Mouse (Mus musculus) embryo, embryonic 11.5 days (tissue): ENCODE measurements around the gene Atxn3.

ENCODE experiments used
- DNase-seq: peaks from one replicate; pipeline ENCODE4 v3.0.0-alpha.2; 2012; ENCODE audit warnings: low read depth, low spot score

Atxn3 gene

GRCm38 (mm10) chr12:101957942-101958544, at the start of gene Atxn3:
Atxn3 (minus strand) TSS chr12:101958246.
- DNase-seq, result peak; percentile 93

DNA sequence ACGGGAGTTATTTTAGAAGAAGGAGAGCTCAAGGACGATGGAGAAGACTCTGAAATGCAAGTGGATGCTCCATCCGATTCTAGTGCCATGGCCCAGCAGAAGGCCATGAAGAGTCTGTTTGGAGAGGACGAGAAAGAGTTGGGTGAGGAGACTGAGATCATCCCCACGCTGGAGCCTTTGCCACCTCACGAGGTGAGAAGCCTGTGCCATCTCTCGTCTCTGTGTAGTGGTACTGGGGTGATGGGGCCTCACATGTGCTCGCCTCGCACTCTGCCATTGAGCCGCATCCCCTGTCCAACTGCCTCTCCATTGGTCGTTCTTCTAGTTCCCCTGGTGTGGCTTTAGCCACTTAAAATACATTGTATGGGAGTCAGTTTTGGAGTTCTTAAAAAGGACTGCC, 42.7 kb upstream of the Atxn3 start:
- no peak for DNase-seq

GRCm38 (mm10) chr12:101998929-101999328, 40.9 kb upstream of the Atxn3 start:
- DNase-seq, result no peak

- DNase-seq, result no peak
Measured at GRCm38 (mm10) chr12:101994576-101995467, 36.8 kb upstream of the Atxn3 start.

DNA sequence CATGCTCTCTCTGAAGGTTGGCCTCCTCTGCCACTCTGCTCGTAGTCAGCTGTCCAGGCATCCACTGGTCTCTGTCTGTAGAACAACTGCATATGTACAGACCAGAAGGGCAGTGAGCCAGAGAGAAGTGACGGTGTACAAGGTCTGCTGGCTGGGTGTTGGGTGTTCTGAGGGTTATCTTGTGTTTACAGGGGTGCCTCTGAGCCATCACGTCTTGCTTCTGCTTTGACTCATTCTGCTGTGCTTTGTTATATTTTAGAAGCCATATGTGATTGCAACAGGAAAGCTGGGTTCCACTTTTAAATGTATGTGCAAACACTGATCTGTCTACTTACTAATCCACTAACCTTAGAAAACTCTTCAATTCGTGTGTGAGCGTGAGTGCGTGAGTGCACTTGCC, 29.6 kb upstream of the Atxn3 start:
- no peak for DNase-seq

GRCm38 (mm10) chr12:101985110-101985509, 27.1 kb upstream of the Atxn3 start:
- DNase-seq, result no peak

DNA sequence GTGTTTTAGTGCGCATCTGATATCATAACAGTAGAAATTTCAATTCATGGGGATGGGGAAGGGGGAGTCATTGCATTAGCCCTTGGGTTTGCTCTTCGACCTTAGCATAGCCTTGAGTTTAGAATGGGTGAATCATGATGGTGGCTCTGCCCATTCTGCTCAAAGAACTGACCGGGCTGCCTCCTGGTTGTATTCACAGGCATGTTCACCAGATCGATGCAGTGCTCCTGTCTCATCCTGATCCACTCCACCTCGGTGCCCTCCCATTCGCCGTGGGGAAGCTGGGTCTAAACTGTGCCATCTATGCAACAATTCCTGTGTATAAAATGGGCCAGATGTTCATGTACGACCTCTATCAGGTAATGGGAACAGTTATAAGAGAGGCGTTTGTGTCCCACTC, 24.9 kb upstream of the Atxn3 start:
- DNase-seq, result no peak

GRCm38 (mm10) chr12:101981559-101981958, 23.5 kb upstream of the Atxn3 start:
- no peak for DNase-seq

- no peak for DNase-seq
Measured at GRCm38 (mm10) chr12:101980266-101980665, 22.2 kb upstream of the Atxn3 start.

- DNase-seq, result no peak
Measured at GRCm38 (mm10) chr12:101979213-101979750, 21.2 kb upstream of the Atxn3 start.

- DNase-seq, result no peak
Measured at GRCm38 (mm10) chr12:101978588-101978987, 20.5 kb upstream of the Atxn3 start.

- DNase-seq, result no peak
Measured at GRCm38 (mm10) chr12:101978162-101978561, 20.1 kb upstream of the Atxn3 start.

- no peak for DNase-seq
Measured at GRCm38 (mm10) chr12:101977404-101977915, 19.4 kb upstream of the Atxn3 start.

DNA sequence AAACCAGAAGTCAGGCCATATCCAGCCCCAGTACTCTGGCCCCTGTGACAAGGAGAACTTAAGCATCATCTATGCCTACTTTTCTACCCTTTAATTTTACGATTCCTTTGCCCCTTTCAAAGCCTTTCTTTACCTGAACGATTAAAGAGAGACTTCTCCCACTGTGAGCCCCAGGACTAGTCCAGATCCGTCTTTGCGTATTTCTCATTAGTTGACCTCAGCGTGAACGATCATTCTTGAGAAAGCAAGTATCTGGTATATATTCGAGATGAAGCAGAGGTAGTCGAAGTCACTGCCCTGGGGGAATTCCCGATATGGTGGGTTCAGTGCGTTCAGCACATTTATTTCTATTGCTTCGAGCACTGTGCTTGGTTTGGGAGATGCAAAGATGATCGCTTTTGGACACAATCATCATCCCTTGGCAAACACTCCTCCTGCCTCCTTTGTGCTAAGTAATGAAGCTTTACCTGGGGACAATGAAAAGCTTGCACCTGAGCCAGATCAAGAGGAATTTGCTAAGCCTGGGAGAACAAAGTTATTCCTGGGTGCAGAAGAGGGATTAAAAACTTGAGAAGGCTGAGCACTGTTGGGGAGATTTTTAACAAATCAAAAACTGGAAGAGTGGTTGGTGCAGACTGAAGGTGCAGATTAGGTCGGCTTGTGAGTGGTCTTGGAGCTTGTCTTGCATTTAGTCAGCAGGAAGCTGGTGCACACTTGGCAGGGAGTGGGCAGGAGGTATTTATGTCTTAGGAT, 18.8 kb upstream of the Atxn3 start:
- no peak for DNase-seq

GRCm38 (mm10) chr12:101975601-101976571, 17.8 kb upstream of the Atxn3 start, which contains the start of gene Cpsf2:
Cpsf2 (plus strand) TSS chr12:101975988.
- DNase-seq, result peak; percentile 71

- peak; percentile 29 for DNase-seq
Measured at GRCm38 (mm10) chr12:101975167-101975600, 17.1 kb upstream of the Atxn3 start.

GRCm38 (mm10) chr12:101974571-101974970, 16.5 kb upstream of the Atxn3 start:
- DNase-seq, result no peak

- no peak for DNase-seq
Measured at GRCm38 (mm10) chr12:101972230-101972629, 14.2 kb upstream of the Atxn3 start.

GRCm38 (mm10) chr12:101971311-101971710, 13.3 kb upstream of the Atxn3 start:
- no peak for DNase-seq
